Mouse (Mus musculus) liver, postnatal 0 days (tissue): Measurements from ENCODE around the gene Triml1. TPM values are rescaled to one million over a fixed set of nuclear protein-coding genes. Genes with fewer than 3 reads are reported as not detected.

Experiments
- ATAC-seq: fragments of 200-750 bp; cut with Nextera tagmentation; 2 replicates; pipeline ENCODE4 v1.8.0; 2017; ENCODE audit warnings: mild to moderate bottlenecking, moderate library complexity
- DNase-seq: peaks from one replicate; pipeline ENCODE4 v3.0.0-alpha.2; 2016
- H3K27ac ChIP-seq: fragments of 300-500 bp; sonication (generic); 2 replicates; pipeline ENCODE4 v1.5.1; 2014; ENCODE audit warnings: antibody characterized with exemption, moderate library complexity, mild to moderate bottlenecking, low read depth
- H3K27me3 ChIP-seq: fragments of 300-500 bp; sonication (generic); 2 replicates; pipeline ENCODE4 v1.6.1; 2014; ENCODE audit warnings: low read length, control low read depth, mixed read lengths; ENCODE audit not compliant: insufficient read depth
- H3K36me3 ChIP-seq: fragments of 300-500 bp; sonication (generic); replicated peaks from 2 replicates; pipeline ENCODE4 v1.6.1; 2014; ENCODE audit warnings: mild to moderate bottlenecking, control low read depth, low read length, moderate library complexity, mixed read lengths; ENCODE audit not compliant: insufficient read depth
- H3K4me1 ChIP-seq: fragments of 300-500 bp; sonication (generic); 2 replicates; pipeline ENCODE4 v1.6.1; 2014; ENCODE audit warnings: antibody characterized with exemption, mild to moderate bottlenecking, control low read depth; ENCODE audit not compliant: insufficient read depth
- H3K4me2 ChIP-seq: fragments of 300-500 bp; sonication (generic); 2 replicates; pipeline ENCODE4 v1.6.1; 2014; ENCODE audit warnings: low read depth, mild to moderate bottlenecking, low read length, moderate library complexity, mixed read lengths
- H3K4me3 ChIP-seq: fragments of 300-500 bp; sonication (generic); 2 replicates; pipeline ENCODE4 v1.5.1; 2014; ENCODE audit warnings: low read depth, low read length
- H3K9ac ChIP-seq: fragments of 300-500 bp; sonication (generic); replicated peaks from 2 replicates; pipeline ENCODE4 v1.6.1; 2014; ENCODE audit warnings: mild to moderate bottlenecking, moderate library complexity
- H3K9me3 ChIP-seq: fragments of 300-500 bp; sonication (generic); 2 replicates; pipeline ENCODE4 v1.6.1; 2016; ENCODE audit warnings: mild to moderate bottlenecking, control low read depth, low read length, mixed read lengths
- CTCF ChIP-seq: sonication (generic); IDR thresholded peaks from 2 replicates; pipeline ENCODE4 v1.5.1; 2016; ENCODE audit warnings: antibody characterized with exemption, low read depth
- EP300 ChIP-seq: IDR thresholded peaks from 2 replicates; pipeline ENCODE4 v1.6.1; 2016; ENCODE audit warnings: antibody characterized with exemption, low read depth, mild to moderate bottlenecking
- WGBS: fragments of 180-500 bp; shearing (Covaris S2); extraction: QIAGEN DNeasy Blood & Tissue Kit; methylation state at CpG from one replicate; pipeline ENCODE4 v1.1.7; 2014; ENCODE audit not compliant: insufficient replicate concordance; 5-methylcytosine and 5-hydroxymethylcytosine counted together
- polyA plus RNA-seq: library from polyadenylated mRNA; unstranded; fragments of >200 nt; fragmentation: Nextera tagmentation; extraction: Ambion mirVana; gene quantifications from 2 replicates; pipeline ENCODE4 v1.2.1, GENCODE M21; 2015

Gene Triml1
- polyA plus RNA-seq, 1 experiment from 2014 or later = not detected

GRCm38 (mm10) chr8:43169249-43169755, 28.0 kb upstream of the Triml1 start:
- Histone ChIP-seq H3K4me3 (no peak overlapping the region), H3K4me1 (no peaks in the 10 kb centered on the region), H3K4me2 (no peak overlapping the region), H3K27ac (no peak overlapping the region), H3K9me3 (no peaks in the 10 kb centered on the region), H3K36me3 (no peaks in the 10 kb centered on the region), H3K9ac (no peak overlapping the region), H3K27me3 (no peaks in the 10 kb centered on the region)
- no peak for ATAC-seq
- no peak for TF ChIP-seq EP300
- no peak for TF ChIP-seq CTCF
- WGBS = 68% methylated on average over 6 of the region's 6 CpGs
- DNase-seq = no peak

GRCm38 (mm10) chr8:43168083-43168482, 26.8 kb upstream of the Triml1 start:
- H3K27me3 ChIP-seq = no peaks in the 10 kb centered on the region
- no peaks in the 10 kb centered on the region for H3K4me1 ChIP-seq
- H3K36me3 ChIP-seq = no peaks in the 10 kb centered on the region
- TF ChIP-seq CTCF (no peak), EP300 (no peak)
- H3K27ac ChIP-seq = no peak overlapping the region
- no peak for ATAC-seq
- 72% methylated on average over 4 of the region's 4 CpGs for WGBS
- H3K9ac ChIP-seq = no peak overlapping the region
- H3K9me3 ChIP-seq = no peaks in the 10 kb centered on the region
- H3K4me3 ChIP-seq = no peak overlapping the region
- DNase-seq = no peak
- no peak overlapping the region for H3K4me2 ChIP-seq

GRCm38 (mm10) chr8:43164453-43164852, 23.2 kb upstream of the Triml1 start:
- no peaks in the 10 kb centered on the region for H3K4me1 ChIP-seq
- 56% methylated on average over 3 of the region's 3 CpGs for WGBS
- no peak overlapping the region for H3K27ac ChIP-seq
- ATAC-seq = no peak
- TF ChIP-seq CTCF (no peak), EP300 (no peak)
- no peaks in the 10 kb centered on the region for H3K36me3 ChIP-seq
- no peak for DNase-seq
- no peak overlapping the region for H3K9ac ChIP-seq
- H3K4me3 ChIP-seq = no peak overlapping the region
- H3K4me2 ChIP-seq = no peak overlapping the region
- no peaks in the 10 kb centered on the region for H3K9me3 ChIP-seq
- H3K27me3 ChIP-seq = no peaks in the 10 kb centered on the region

- H3K27me3 ChIP-seq = no peaks in the 10 kb centered on the region
- DNase-seq = no peak
- no peak overlapping the region for H3K9ac ChIP-seq
- 59% methylated on average over 11 of the region's 11 CpGs for WGBS
- H3K4me1 ChIP-seq = no peaks in the 10 kb centered on the region
- TF ChIP-seq CTCF = no peak
- TF ChIP-seq EP300 = no peak
- H3K4me2 ChIP-seq = no peak overlapping the region
- H3K27ac ChIP-seq = no peak overlapping the region
- ATAC-seq = no peak
- H3K4me3 ChIP-seq = no peak overlapping the region
- no peaks in the 10 kb centered on the region for H3K9me3 ChIP-seq
- H3K36me3 ChIP-seq = no peaks in the 10 kb centered on the region
Measured at GRCm38 (mm10) chr8:43163255-43163654, 22.0 kb upstream of the Triml1 start.

- Histone ChIP-seq H3K4me2 (no peak overlapping the region), H3K27me3 (no peaks in the 10 kb centered on the region), H3K9ac (no peak overlapping the region), H3K4me1 (no peaks in the 10 kb centered on the region), H3K4me3 (no peak overlapping the region), H3K36me3 (no peaks in the 10 kb centered on the region), H3K9me3 (no peaks in the 10 kb centered on the region), H3K27ac (no peak overlapping the region)
- WGBS = 81% methylated on average over 9 of the region's 9 CpGs
- no peak for TF ChIP-seq EP300
- TF ChIP-seq CTCF = no peak
- ATAC-seq (no peak), DNase-seq (no peak)
Measured at GRCm38 (mm10) chr8:43149307-43149706, 8.0 kb upstream of the Triml1 start.

GRCm38 (mm10) chr8:43111205-43111827, 30.0 kb downstream of the Triml1 start:
- no peak for ATAC-seq
- no peak for DNase-seq
- no peak overlapping the region for H3K4me2 ChIP-seq
- H3K27me3 ChIP-seq = no peaks in the 10 kb centered on the region
- H3K4me3 ChIP-seq = no peak overlapping the region
- no peaks in the 10 kb centered on the region; the same call in 1 of the 2 replicates for H3K9me3 ChIP-seq
- no peak overlapping the region for H3K9ac ChIP-seq
- H3K4me1 ChIP-seq = no peaks in the 10 kb centered on the region
- H3K27ac ChIP-seq = no peak overlapping the region
- no peaks in the 10 kb centered on the region for H3K36me3 ChIP-seq
- TF ChIP-seq CTCF (no peak), EP300 (no peak)
- WGBS = 69% methylated on average over 4 of the region's 4 CpGs

Other genes starting within 250 kb of the Triml1 start
- not detected in 2 replicates for gene Triml2, start 39.1 kb upstream of the Triml1 start, polyA plus RNA-seq
- gene Zfp42, start 165.5 kb upstream of the Triml1 start, polyA plus RNA-seq = not detected in 2 replicates